Mouse (Mus musculus) MEL (cell line): Measurements from ENCODE around the gene Sh3pxd2b.

Experiments used
- CTCF ChIP-seq, 3 experiments: IDR thresholded peaks in 2 of 3; conservative IDR thresholded peaks in 1 of 3; 2 replicates each; pipeline ENCODE4 v1.5.1; 2011 to 2012; ENCODE audit warnings: low read length in 3 of 3, low read depth in 2 of 3, mild to moderate bottlenecking in 2 of 3, improper control_type of control experiment in 1 of 3, inconsistent platforms in 1 of 3, mixed read lengths in 1 of 3, moderate library complexity in 1 of 3; ENCODE audit not compliant: control insufficient read depth in 1 of 3, insufficient read depth in 1 of 3, poor library complexity in 1 of 3, severe bottlenecking in 1 of 3
- GABPA ChIP-seq: IDR thresholded peaks from 2 replicates; pipeline ENCODE4 v1.6.1; 2012; ENCODE audit warnings: low read depth, mild to moderate bottlenecking, inconsistent platforms, low read length, improper control_type of control experiment, moderate library complexity
- GATA1 ChIP-seq: IDR thresholded peaks from 2 replicates; pipeline ENCODE4 v1.6.1; 2011; ENCODE audit warnings: low read depth, low read length, improper control_type of control experiment
- KAT2A ChIP-seq: conservative IDR thresholded peaks from 2 replicates; pipeline ENCODE4 v1.6.1; 2012; ENCODE audit warnings: low read depth, low read length, improper control_type of control experiment, inconsistent platforms
- MAFK ChIP-seq: IDR thresholded peaks from 2 replicates; pipeline ENCODE4 v1.6.1; 2011; ENCODE audit warnings: low read depth, mild to moderate bottlenecking, low read length, improper control_type of control experiment, borderline replicate concordance
- MYB ChIP-seq: IDR thresholded peaks from 2 replicates; pipeline ENCODE4 v1.6.1; 2011; ENCODE audit warnings: mild to moderate bottlenecking, low read depth, low read length, improper control_type of control experiment
- POLR2A ChIP-seq, 2 experiments: IDR thresholded peaks; 2 replicates each; pipeline ENCODE4 v1.6.1; 2011 to 2012; ENCODE audit warnings: low read length in 2 of 2, mild to moderate bottlenecking in 2 of 2, control low read depth in 1 of 2, improper control_type of control experiment in 1 of 2, low read depth in 1 of 2, moderate library complexity in 1 of 2; ENCODE audit not compliant: control insufficient read depth in 1 of 2, insufficient read depth in 1 of 2, poor library complexity in 1 of 2
- POLR2AphosphoS5 ChIP-seq: IDR thresholded peaks from 2 replicates; pipeline ENCODE4 v1.6.1; 2012; ENCODE audit warnings: low read depth, borderline replicate concordance, mild to moderate bottlenecking, inconsistent platforms, low read length, moderate library complexity, mixed read lengths
- TAL1 ChIP-seq: IDR thresholded peaks from 2 replicates; pipeline ENCODE4 v1.6.1; 2012; ENCODE audit warnings: mild to moderate bottlenecking, inconsistent platforms, low read length, moderate library complexity, mixed read lengths
- TBP ChIP-seq: IDR thresholded peaks from 2 replicates; pipeline ENCODE4 v1.8.0; 2011; ENCODE audit warnings: low read depth, low read length, improper control_type of control experiment
- TCF12 ChIP-seq: IDR thresholded peaks from 2 replicates; pipeline ENCODE4 v1.6.1; 2014; ENCODE audit warnings: low read depth, mild to moderate bottlenecking, inconsistent platforms, low read length, improper control_type of control experiment, moderate library complexity
- USF1 ChIP-seq: IDR thresholded peaks from 2 replicates; pipeline ENCODE4 v1.6.1; 2014; ENCODE audit warnings: low read depth, mild to moderate bottlenecking, inconsistent platforms, low read length, improper control_type of control experiment, moderate library complexity
- ZC3H11A ChIP-seq: IDR thresholded peaks from 2 replicates; pipeline ENCODE4 v1.6.1; 2012; ENCODE audit warnings: low read depth, mild to moderate bottlenecking, inconsistent platforms, low read length, improper control_type of control experiment

- TF ChIP-seq TBP, result no peak
- TF ChIP-seq ZC3H11A, result no peak
- no peak for TF ChIP-seq POLR2A (IDR thresholded peaks at IDR 0.05; ENCODE audit: control insufficient read depth in 1 of 2, insufficient read depth in 1 of 2, low read depth in 1 of 2, low read length in 2 of 2, poor library complexity in 1 of 2)
- no peak for TF ChIP-seq MYB
- TF ChIP-seq USF1, result no peak
- TF ChIP-seq CTCF (IDR thresholded peaks at IDR 0.05 in 2 of 3, conservative IDR thresholded peaks at IDR 0.05 in 1 of 3; ENCODE audit: control insufficient read depth in 1 of 3, insufficient read depth in 1 of 3, low read depth in 2 of 3, low read length in 3 of 3, poor library complexity in 1 of 3, severe bottlenecking in 1 of 3), result no peak
- TF ChIP-seq POLR2AphosphoS5, result no peak
- TF ChIP-seq TAL1, result no peak
- TF ChIP-seq GATA1, result no peak
- no peak for TF ChIP-seq KAT2A
- no peak for TF ChIP-seq GABPA
- no peak for TF ChIP-seq MAFK
- no peak for TF ChIP-seq TCF12
Observed at GRCm38 (mm10) chr11:32383341-32384134, 35.9 kb downstream of the Sh3pxd2b start.
